Mouse (Mus musculus) forebrain, embryonic 13.5 days (tissue): ENCODE data around the gene Birc3. TPM values are rescaled to one million over a fixed set of nuclear protein-coding genes. Genes with fewer than 3 reads are reported as not detected.
"Not testable (repeated sequence)": the region's sequence is repeated elsewhere in the genome, so short reads cannot be mapped to it uniquely, and the experiment has no call there.

Experiments used
- ATAC-seq: fragments of 200-750 bp; cut with Nextera tagmentation; 2 replicates; pipeline ENCODE4 v1.8.0; 2017
- H3K27ac ChIP-seq: fragments of 300-500 bp; sonication (generic); 2 replicates; pipeline ENCODE4 v1.5.1; 2015; ENCODE audit warnings: inconsistent platforms, mild to moderate bottlenecking, moderate library complexity
- H3K27me3 ChIP-seq: fragments of 300-500 bp; sonication (generic); 2 replicates; pipeline ENCODE4 v1.6.1; 2015; ENCODE audit warnings: mild to moderate bottlenecking, inconsistent platforms
- H3K36me3 ChIP-seq: fragments of 300-500 bp; sonication (generic); 2 replicates; pipeline ENCODE4 v1.6.1; 2015; ENCODE audit warnings: mild to moderate bottlenecking, inconsistent platforms; ENCODE audit not compliant: poor library complexity, severe bottlenecking
- H3K4me1 ChIP-seq: fragments of 300-500 bp; sonication (generic); 2 replicates; pipeline ENCODE4 v1.6.1; 2015; ENCODE audit warnings: inconsistent platforms
- H3K4me2 ChIP-seq: fragments of 300-500 bp; sonication (generic); 2 replicates; pipeline ENCODE4 v1.6.1; 2015; ENCODE audit warnings: inconsistent platforms, mild to moderate bottlenecking, moderate library complexity
- H3K4me3 ChIP-seq: fragments of 300-500 bp; sonication (generic); 2 replicates; pipeline ENCODE4 v1.5.1; 2015; ENCODE audit warnings: mild to moderate bottlenecking, inconsistent platforms
- H3K9ac ChIP-seq: fragments of 300-500 bp; sonication (generic); 2 replicates; pipeline ENCODE4 v1.6.1; 2015; ENCODE audit warnings: mild to moderate bottlenecking, inconsistent platforms
- H3K9me3 ChIP-seq: fragments of 300-500 bp; sonication (generic); replicated peaks from 2 replicates; pipeline ENCODE4 v1.6.1; 2016; ENCODE audit warnings: inconsistent platforms
- WGBS: fragments of 180-500 bp; shearing (Covaris S2); methylation state at CpG from one replicate; pipeline ENCODE4 v1.1.7; 2015; 5-methylcytosine and 5-hydroxymethylcytosine counted together
- polyA plus RNA-seq: library from polyadenylated mRNA; unstranded; fragments of >200 nt; fragmentation: Nextera tagmentation; extraction: Ambion mirVana; gene quantifications from 2 replicates; pipeline ENCODE4 v1.2.1, GENCODE M21; 2015

The Birc3 gene
- polyA plus RNA-seq, 1 experiment from 2014 or later = 0.94 TPM

DNA sequence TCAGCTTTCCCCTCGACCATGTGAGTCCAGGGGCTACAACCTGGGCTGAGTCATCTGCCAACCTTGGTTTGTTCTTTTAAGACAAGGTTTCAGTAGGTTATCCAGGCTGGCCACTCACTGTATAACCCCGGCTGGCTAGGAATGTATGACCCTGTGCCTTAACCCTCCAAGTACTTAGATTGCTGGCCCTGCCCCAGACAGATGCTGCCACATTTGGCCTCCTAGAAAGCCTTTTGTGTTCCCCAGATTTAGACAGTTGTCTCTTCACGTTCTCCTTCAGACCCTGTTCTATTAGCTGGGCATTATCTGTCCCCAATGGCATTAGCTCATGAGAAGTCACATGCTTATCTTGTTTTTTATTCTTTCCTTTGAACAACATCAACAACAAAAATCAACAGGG lies 17.1 kb downstream of the Birc3 start:
- no peak overlapping the region for H3K4me2 ChIP-seq
- no peak overlapping the region for H3K27ac ChIP-seq
- H3K4me3 ChIP-seq = no peak overlapping the region
- no peak overlapping the region for H3K9ac ChIP-seq
- no peaks in the 10 kb centered on the region for H3K27me3 ChIP-seq
- no peaks in the 10 kb centered on the region for H3K9me3 ChIP-seq
- ATAC-seq = no peak
- no peaks in the 10 kb centered on the region for H3K36me3 ChIP-seq
- 65% methylated on average over 3 of the region's 3 CpGs for WGBS
- H3K4me1 ChIP-seq = no peaks in the 10 kb centered on the region

DNA sequence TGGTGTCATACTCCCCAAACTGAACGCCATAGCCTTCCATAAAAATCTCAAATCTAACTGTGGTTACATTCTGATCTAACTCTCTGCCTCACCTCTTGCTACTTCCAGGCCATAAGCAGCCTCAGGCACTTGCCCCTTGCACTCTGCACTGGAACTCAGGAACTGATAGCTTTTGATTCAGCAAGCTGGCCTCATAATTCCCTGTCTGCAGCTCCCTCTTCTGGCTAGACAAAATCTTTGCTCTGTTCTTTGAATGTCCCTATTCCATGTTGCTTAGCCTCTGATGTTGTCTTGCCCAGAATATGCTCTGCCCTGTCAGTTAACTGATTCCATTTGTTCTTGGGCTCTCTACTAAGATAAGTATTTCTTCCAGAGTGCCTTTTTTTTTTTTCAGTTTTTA lies 17.6 kb downstream of the Birc3 start:
- Histone ChIP-seq H3K4me2 (no peak overlapping the region), H3K4me3 (no peak overlapping the region), H3K9me3 (no peaks in the 10 kb centered on the region), H3K27me3 (no peaks in the 10 kb centered on the region), H3K4me1 (no peaks in the 10 kb centered on the region), H3K27ac (no peak overlapping the region), H3K9ac (no peak overlapping the region), H3K36me3 (no peaks in the 10 kb centered on the region)
- 44% methylated on average over 1 of the region's 1 CpGs for WGBS
- 0 out of 2 replicates have a peak, but pooled peaks have one; percentile 27 for ATAC-seq

DNA sequence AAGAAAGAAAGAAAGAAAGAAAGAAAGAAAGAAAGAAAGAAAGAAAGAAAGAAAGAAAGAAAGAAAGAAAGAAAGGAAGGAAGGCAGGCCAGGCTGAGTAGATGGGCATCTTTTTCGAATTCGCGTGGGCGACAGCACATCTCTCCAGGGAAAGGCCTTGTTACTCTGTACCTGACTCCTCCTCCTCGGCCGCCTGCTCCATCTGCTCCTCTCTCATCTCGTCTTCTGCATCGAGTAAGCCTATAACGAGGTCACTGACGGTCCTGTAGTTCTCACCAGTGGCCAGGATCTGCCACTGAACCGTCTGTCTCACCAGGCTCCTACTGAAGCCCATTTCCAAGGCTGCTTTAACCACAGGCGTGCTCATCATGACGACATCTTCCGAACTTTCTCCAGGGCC lies 18.8 kb downstream of the Birc3 start:
- WGBS = 68% methylated on average over 14 of the region's 14 CpGs
- not testable (repeated sequence) for ATAC-seq, H3K9me3 ChIP-seq

DNA sequence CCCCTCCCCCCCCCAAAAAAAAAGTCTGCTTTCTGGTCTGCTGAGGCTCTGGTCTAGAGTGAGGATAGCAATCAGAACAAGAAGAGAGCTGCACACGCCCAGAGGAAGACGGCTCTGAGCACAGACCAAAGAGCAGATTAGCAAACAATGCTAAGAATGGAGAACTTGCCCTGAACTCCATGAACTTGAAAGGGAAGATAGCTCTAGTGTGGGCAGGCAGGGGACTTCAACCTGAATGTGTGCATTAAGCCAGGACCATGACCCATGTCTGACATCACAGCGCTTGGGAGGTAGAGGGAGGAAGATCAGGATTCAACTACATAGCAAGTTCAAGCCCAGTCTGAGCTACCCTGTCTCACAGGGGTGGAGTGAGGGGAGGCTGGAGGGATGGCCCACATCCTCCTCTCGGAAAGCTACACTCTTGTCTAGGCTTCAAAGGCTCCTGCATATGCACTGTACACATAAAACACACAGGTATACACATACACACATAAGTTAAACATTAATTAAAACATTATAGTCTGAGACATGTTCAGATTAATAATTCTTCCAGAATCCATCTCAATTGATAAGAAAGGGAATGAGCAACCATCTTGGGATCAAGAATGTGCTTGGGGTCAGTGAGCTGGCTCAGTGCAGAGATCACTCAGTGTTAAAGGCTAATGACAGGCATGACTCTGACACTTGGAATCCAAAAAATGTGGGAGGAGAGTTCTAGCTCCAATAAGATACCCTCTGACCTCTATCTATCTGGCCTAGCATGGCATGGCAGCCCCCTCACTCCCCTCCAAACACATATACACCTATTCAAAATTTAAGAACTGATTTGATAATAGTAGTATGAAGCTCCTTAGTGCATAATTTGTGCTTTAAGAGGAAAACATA lies 20.4 kb downstream of the Birc3 start:
- no peaks in the 10 kb centered on the region for H3K36me3 ChIP-seq
- no peak for ATAC-seq

More for the DNA sequence above, 18.8 kb downstream of the Birc3 start:
- not testable (repeated sequence) for H3K4me1 ChIP-seq, H3K27ac ChIP-seq, H3K4me2 ChIP-seq, H3K27me3 ChIP-seq, H3K9ac ChIP-seq, H3K4me3 ChIP-seq, H3K36me3 ChIP-seq

DNA sequence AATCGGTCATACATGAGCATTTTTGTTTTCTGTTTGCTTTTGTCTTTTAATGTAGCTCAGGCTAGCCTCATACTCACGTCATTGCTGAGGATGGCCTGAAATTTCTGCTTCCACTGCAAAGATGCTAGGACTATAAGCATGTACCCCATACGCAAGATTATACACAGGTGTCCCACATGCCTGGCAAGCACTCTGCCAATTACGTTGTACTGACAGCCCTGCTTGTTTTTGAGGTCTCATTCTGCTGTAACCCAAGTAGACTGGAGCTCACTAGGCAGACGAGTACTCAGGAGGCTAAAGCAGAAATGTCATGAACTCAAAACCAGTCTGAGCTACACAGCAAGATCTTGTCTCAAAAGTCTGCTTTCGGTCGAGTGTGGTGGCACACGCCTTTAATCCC lies 21.1 kb downstream of the Birc3 start:
- H3K4me1 ChIP-seq = no peaks in the 10 kb centered on the region
- WGBS = 95% methylated on average over 8 of the region's 8 CpGs
- ATAC-seq = no peak
- H3K4me3 ChIP-seq = no peak overlapping the region
- H3K27ac ChIP-seq = no peak overlapping the region
- no peaks in the 10 kb centered on the region for H3K27me3 ChIP-seq
- H3K4me2 ChIP-seq = no peak overlapping the region
- no peaks in the 10 kb centered on the region for H3K36me3 ChIP-seq
- no peak overlapping the region for H3K9ac ChIP-seq
- H3K9me3 ChIP-seq = no peaks in the 10 kb centered on the region

More for the DNA sequence above, 20.4 kb downstream of the Birc3 start:
- Histone ChIP-seq H3K27ac (no peak overlapping the region), H3K4me1 (no peaks in the 10 kb centered on the region), H3K4me3 (no peak overlapping the region), H3K9ac (no peak overlapping the region), H3K9me3 (no peaks in the 10 kb centered on the region), H3K4me2 (no peak overlapping the region), H3K27me3 (no peaks in the 10 kb centered on the region)
- 87% methylated on average over 4 of the region's 4 CpGs for WGBS

DNA sequence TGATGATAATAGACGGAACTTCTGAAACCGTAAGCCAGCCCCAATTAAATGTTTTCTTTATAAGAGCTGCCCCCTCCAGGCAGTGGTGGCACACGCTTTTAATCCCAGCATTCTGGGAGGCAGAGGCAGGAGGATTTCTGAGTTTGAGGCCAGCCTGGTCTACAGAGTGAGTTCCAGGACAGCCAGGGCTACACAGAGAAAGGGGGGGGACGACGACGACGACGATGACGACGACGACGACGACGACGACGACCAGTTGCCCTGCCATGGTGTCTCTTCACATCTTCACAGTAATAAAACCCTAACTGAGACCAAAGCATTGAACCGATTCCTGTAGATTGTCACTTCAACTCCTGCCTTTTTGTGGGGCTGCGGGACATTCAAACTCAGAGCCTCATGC lies 24.8 kb downstream of the Birc3 start:
- WGBS = 95% methylated on average over 18 of the region's 18 CpGs
- Histone ChIP-seq H3K4me3 (no peak overlapping the region), H3K27ac (no peak overlapping the region), H3K4me1 (no peaks in the 10 kb centered on the region), H3K4me2 (no peak overlapping the region), H3K27me3 (no peaks in the 10 kb centered on the region), H3K9ac (no peak overlapping the region), H3K9me3 (no peaks in the 10 kb centered on the region), H3K36me3 (no peaks in the 10 kb centered on the region)
- no peak for ATAC-seq

DNA sequence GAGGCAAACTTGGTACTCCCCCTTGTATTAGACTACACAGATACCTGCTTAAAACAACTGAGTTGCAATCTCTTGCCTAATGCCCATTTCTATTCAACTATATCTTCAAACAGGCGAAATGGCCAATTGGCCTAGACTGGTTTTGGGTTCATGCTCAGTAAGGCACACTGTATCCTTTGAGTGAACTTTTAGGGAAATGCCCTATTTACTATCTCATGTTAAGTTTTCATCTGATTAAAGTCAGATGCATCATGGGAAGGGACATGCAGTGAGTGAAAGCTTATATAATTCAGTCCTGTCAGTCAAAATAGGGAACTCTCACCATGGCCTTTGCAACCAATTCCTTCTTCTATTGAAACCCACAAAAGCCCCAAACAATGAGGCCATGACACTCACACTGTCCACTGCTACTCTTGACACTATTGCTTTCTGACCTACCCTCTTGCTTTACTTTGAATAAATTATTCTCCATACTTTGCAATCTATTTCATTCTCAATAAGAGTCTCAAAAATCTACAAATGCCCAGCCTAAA lies 26.3 kb downstream of the Birc3 start:
- H3K27me3 ChIP-seq = no peaks in the 10 kb centered on the region

DNA sequence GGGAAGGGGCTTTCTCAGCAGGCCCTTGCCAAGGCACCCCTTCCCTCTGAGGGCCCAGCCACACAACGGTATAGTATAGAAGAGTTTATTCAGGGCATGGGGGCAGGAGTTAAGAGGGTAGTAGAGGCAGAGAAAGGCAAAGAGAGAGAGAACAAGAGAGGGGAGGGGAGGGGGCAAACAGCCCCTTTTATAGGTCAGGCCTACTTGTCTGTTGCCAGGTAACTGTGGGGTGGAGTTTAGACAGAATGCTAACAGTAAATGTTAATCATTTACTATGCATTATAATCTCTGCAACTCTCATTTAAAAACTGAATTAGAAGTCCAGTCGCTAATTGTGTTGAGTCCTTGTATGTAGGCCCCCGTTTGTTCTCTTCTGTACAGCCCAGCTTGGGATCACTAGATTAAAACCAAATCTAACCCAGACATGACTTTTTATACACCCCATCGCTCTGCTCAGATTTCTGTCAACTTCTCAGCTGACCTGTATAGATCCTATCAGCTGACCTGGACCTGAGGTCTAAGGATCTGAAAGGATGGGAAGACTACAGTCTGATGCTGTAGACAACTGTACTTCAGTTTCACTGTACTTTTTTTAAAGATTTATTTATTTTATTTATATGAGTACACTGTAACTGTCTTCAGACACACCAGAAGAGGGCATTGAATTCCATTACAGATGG lies 27.6 kb downstream of the Birc3 start:
- no peaks in the 10 kb centered on the region for H3K36me3 ChIP-seq
- no peak overlapping the region for H3K27ac ChIP-seq
- H3K4me1 ChIP-seq = no peaks in the 10 kb centered on the region
- no peaks in the 10 kb centered on the region for H3K27me3 ChIP-seq
- WGBS = 65% methylated on average over 4 of the region's 4 CpGs
- H3K9me3 ChIP-seq = no peaks in the 10 kb centered on the region
- no peak overlapping the region for H3K4me2 ChIP-seq
- no peak overlapping the region for H3K4me3 ChIP-seq
- no peak overlapping the region for H3K9ac ChIP-seq
- ATAC-seq = no peak

More for the DNA sequence above, 26.3 kb downstream of the Birc3 start:
- ATAC-seq = no peak
- WGBS = 85% methylated on average over 1 of the region's 1 CpGs
- no peaks in the 10 kb centered on the region for H3K9me3 ChIP-seq
- no peak overlapping the region for H3K27ac ChIP-seq
- no peak overlapping the region for H3K9ac ChIP-seq
- no peaks in the 10 kb centered on the region for H3K4me1 ChIP-seq
- H3K4me3 ChIP-seq = no peak overlapping the region
- H3K36me3 ChIP-seq = no peaks in the 10 kb centered on the region
- H3K4me2 ChIP-seq = no peak overlapping the region

DNA sequence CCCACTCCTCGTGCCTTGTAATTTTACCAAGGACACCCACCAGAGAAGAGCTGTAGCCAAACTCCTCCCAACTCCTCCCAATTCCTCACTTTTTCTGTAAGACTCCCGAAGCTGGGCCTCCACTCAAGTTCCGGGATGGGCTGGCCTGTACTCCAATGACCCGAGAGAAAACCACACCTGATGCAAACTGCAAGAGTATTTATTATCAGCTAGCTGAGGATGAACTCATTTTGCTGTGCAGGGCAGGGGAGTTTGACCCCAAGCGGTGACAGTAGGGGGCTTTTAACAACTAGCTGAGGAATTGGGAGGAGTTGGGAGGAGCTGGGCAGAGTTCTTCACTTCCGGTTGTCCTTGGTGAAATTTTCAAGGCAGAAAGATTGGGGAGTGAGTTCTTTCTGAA lies 31.8 kb downstream of the Birc3 start:
- 75% methylated on average over 6 of the region's 6 CpGs for whole genome bisulfite sequencing
- no peak overlapping the region for H3K4me2 ChIP-seq

DNA sequence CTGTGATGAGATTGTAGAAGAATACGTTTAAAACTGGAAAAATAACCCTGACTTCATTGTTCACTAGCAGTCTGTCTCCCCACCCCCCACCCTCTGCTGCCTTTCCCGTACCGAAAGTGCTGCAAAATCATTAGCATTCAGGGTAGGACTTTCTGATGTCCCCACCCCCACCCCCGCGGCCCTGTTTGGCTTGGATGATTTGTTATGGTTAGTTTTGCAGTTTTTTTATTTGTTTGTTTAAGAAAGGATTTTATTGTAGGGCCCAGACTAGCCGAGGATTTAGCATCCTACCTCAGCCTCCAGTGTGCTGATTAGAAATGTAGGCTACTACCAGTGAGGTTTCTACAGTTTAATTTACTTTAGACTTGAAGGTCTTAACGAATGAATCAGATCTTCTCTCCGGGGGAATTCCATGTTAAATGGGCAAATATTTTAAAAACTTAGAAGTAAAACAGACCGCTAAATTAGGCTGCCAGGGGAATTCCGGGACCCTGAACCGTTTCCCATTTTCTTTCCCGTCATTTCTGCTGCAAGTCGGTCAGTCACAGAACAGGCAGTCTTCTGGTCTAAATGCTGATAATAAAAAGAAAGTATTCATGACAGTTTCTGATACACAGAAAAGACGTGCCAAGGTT lies 35.1 kb downstream of the Birc3 start:
- Histone ChIP-seq H3K4me3 (peak overlapping the region; percentile 59), H3K9me3 (no peaks in the 10 kb centered on the region), H3K27ac (peak overlapping the region; percentile 98), H3K36me3 (peaks cover 13% of the 10 kb centered on the region), H3K27me3 (no peaks in the 10 kb centered on the region), H3K4me2 (peak overlapping the region; percentile 67), H3K4me1 (peaks cover 29% of the 10 kb centered on the region), H3K9ac (peak overlapping the region; percentile 86)
- ATAC-seq = peak; percentile 39
- WGBS = 16% methylated on average over 14 of the region's 14 CpGs

More for the DNA sequence above, 31.8 kb downstream of the Birc3 start:
- H3K9me3 ChIP-seq = no peaks in the 10 kb centered on the region
- peaks cover 5% of the 10 kb centered on the region; the same call in 1 of the 2 replicates for H3K4me1 ChIP-seq
- H3K27ac ChIP-seq = no peak overlapping the region
- no peak overlapping the region for H3K9ac ChIP-seq
- H3K27me3 ChIP-seq = no peaks in the 10 kb centered on the region
- no peak overlapping the region for H3K4me3 ChIP-seq
- no peak for ATAC-seq
- no peaks in the 10 kb centered on the region for H3K36me3 ChIP-seq

DNA sequence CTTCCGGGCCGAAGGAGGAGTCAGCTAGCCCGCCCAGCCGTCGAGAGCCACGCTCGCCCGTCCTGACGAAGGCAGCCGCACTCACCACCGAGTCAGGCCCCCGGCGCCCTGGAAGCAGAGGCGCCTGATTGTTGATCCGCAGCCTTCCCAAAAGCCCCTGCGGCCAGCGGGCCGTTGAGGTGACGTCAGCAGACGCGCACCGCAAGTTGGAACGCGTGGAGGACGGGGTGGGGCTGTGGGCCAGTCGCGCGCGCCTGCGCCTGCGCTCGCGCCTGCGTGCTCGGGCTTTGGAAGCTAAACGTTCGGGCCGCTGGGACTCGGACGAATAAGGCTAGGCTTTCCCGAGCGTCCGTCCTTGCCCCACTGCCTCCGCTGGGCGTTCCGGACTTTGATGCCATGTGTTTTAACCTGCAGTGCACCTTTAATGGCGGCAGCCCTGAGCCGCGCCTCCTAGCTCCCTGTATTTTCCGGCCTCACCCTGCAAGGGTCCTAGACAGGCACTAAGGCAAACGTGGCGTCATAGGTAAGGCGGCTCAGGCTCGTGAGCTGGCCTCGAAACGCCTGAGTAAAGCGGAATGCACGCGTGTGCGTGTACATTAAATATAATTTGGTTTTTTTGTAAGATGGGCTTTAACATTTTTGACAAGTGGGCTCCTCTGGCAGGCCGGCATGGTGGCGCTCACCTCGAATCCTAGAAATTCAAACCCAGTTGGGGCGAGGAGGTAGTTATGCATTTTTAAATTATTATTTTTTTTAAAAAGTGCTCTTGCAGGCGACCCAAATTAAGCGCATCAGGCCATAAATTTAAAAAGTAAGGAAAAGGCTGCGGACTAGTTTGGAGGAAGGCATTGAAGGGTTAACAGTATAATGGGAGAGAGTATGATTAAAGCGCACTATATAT lies 35.8 kb downstream of the Birc3 start, which contains the start of gene Birc2:
Gene Birc2 (minus strand): TSS at position 160 of the 901 bp plus-strand sequence.
- Histone ChIP-seq H3K27me3 (no peaks in the 10 kb centered on the region), H3K4me2 (peak within 1 kb of the TSS; percentile 67), H3K4me3 (peak within 1 kb of the TSS; percentile 59), H3K4me1 (peaks cover 36% of the 10 kb centered on the region), H3K9me3 (no peaks in the 10 kb centered on the region), H3K27ac (peak within 1 kb of the TSS; percentile 98), H3K36me3 (peaks cover 19% of the 10 kb centered on the region), H3K9ac (peak within 1 kb of the TSS; percentile 86)
- under 1% methylated on average over 68 of the region's 68 CpGs for WGBS
- peak; percentile 97 for ATAC-seq
